Mouse (Mus musculus): Measurements from ENCODE around the gene H2al2a. TPM values are rescaled to one million over a fixed set of nuclear protein-coding genes. Genes with fewer than 3 reads are reported as not detected.
A peak's percentile ranks its signal among the peaks of the same experiment; 100 is the strongest.

The H2al2a gene
- polyA plus RNA-seq, 1 experiment from 2014 or later, result not detected

- WGBS, result 12% methylated on average over 26 of the region's 26 CpGs
Measured at GRCm38 (mm10) chr2:18031271-18031821, 34.6 kb upstream of the H2al2a start.

DNA sequence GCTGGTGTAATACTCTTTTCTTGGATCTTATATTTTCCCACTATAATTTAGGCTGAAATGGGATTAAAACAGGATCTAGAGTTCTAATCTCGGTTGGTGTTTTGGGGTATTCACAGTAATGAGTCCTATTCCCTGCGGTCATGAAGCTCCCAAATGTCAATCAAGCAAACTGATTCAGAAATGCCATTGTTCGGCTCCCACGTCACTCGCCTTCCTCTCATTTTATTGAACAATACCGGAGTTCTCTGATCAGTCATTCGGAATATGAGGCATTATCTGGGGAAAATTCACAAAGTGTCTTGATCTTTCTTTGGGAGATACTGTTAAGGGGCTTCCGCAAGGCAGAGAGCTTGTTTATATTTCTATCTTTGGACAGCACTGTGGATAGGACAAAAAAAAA, 33.8 kb upstream of the H2al2a start:
- peak overlapping the region; percentile 96; the same call in 1 of the 2 replicates for H3K4me2 ChIP-seq (replicated peaks; ENCODE audit: low read depth, low read length)
- WGBS, result 70% methylated on average over 8 of the region's 8 CpGs

More at GRCm38 (mm10) chr2:18031271-18031821, 34.6 kb upstream of the H2al2a start:
- H3K4me1 ChIP-seq (ENCODE audit: control insufficient read depth, insufficient read depth, low read length), result peaks cover 11% of the 10 kb centered on the region; the same call in 1 of the 2 replicates
- H3K9ac ChIP-seq (replicated peaks; ENCODE audit: low read depth, low read length), result peak overlapping the region; percentile 77
- H3K27ac ChIP-seq (ENCODE audit: low read length), result peak overlapping the region; percentile 33; the same call in 1 of the 2 replicates
- H3K27me3 ChIP-seq (ENCODE audit: control insufficient read depth, insufficient read depth, low read length), result no peaks in the 10 kb centered on the region
- ATAC-seq (ENCODE audit: insufficient number of reproducible peaks, insufficient read depth, low FRiP score, low read depth), result no peak
- H3K9me3 ChIP-seq (ENCODE audit: control insufficient read depth, low read depth, low read length), result no peaks in the 10 kb centered on the region
- peak overlapping the region; percentile 96 for H3K4me2 ChIP-seq (replicated peaks; ENCODE audit: low read depth, low read length)
- H3K4me3 ChIP-seq (ENCODE audit: low read depth, low read length), result peak overlapping the region; percentile 35
- H3K36me3 ChIP-seq (ENCODE audit: control insufficient read depth, insufficient read depth, low read length), result no peaks in the 10 kb centered on the region

GRCm38 (mm10) chr2:18029656-18030055, 32.9 kb upstream of the H2al2a start:
- no peaks in the 10 kb centered on the region for H3K36me3 ChIP-seq (ENCODE audit: control insufficient read depth, insufficient read depth, low read length)
- ATAC-seq (ENCODE audit: insufficient number of reproducible peaks, insufficient read depth, low FRiP score, low read depth), result no peak
- H3K27me3 ChIP-seq (ENCODE audit: control insufficient read depth, insufficient read depth, low read length), result no peaks in the 10 kb centered on the region
- no peak overlapping the region for H3K4me2 ChIP-seq (replicated peaks; ENCODE audit: low read depth, low read length)
- H3K9me3 ChIP-seq (ENCODE audit: control insufficient read depth, low read depth, low read length), result no peaks in the 10 kb centered on the region
- no peak overlapping the region for H3K27ac ChIP-seq (ENCODE audit: low read length)
- WGBS, result 84% methylated on average over 7 of the region's 7 CpGs
- H3K4me3 ChIP-seq (ENCODE audit: low read depth, low read length), result no peak overlapping the region
- peaks cover 11% of the 10 kb centered on the region; the same call in 1 of the 2 replicates for H3K4me1 ChIP-seq (ENCODE audit: control insufficient read depth, insufficient read depth, low read length)
- no peak overlapping the region for H3K9ac ChIP-seq (replicated peaks; ENCODE audit: low read depth, low read length)

More for the DNA sequence above, 33.8 kb upstream of the H2al2a start:
- Histone ChIP-seq H3K27me3 (ENCODE audit: control insufficient read depth, insufficient read depth, low read length) (no peaks in the 10 kb centered on the region), H3K9ac (replicated peaks; ENCODE audit: low read depth, low read length) (no peak overlapping the region), H3K27ac (ENCODE audit: low read length) (no peak overlapping the region), H3K4me3 (ENCODE audit: low read depth, low read length) (peak overlapping the region; percentile 35; the same call in 1 of the 2 replicates), H3K9me3 (ENCODE audit: control insufficient read depth, low read depth, low read length) (no peaks in the 10 kb centered on the region), H3K36me3 (ENCODE audit: control insufficient read depth, insufficient read depth, low read length) (no peaks in the 10 kb centered on the region), H3K4me1 (ENCODE audit: control insufficient read depth, insufficient read depth, low read length) (peaks cover 11% of the 10 kb centered on the region; the same call in 1 of the 2 replicates)
- no peak for ATAC-seq (ENCODE audit: insufficient number of reproducible peaks, insufficient read depth, low FRiP score, low read depth)

GRCm38 (mm10) chr2:18028140-18029021, 31.6 kb upstream of the H2al2a start:
- peak; percentile 75 for ATAC-seq (ENCODE audit: insufficient number of reproducible peaks, insufficient read depth, low FRiP score, low read depth)
- Histone ChIP-seq H3K4me2 (replicated peaks; ENCODE audit: low read depth, low read length) (peak overlapping the region; percentile 100), H3K27ac (ENCODE audit: low read length) (peak overlapping the region; percentile 99), H3K4me1 (ENCODE audit: control insufficient read depth, insufficient read depth, low read length) (peaks cover 11% of the 10 kb centered on the region; the same call in 1 of the 2 replicates), H3K9me3 (ENCODE audit: control insufficient read depth, low read depth, low read length) (no peaks in the 10 kb centered on the region), H3K36me3 (ENCODE audit: control insufficient read depth, insufficient read depth, low read length) (no peaks in the 10 kb centered on the region), H3K9ac (replicated peaks; ENCODE audit: low read depth, low read length) (peak overlapping the region; percentile 66), H3K27me3 (ENCODE audit: control insufficient read depth, insufficient read depth, low read length) (no peaks in the 10 kb centered on the region), H3K4me3 (ENCODE audit: low read depth, low read length) (peak overlapping the region; percentile 68)
- WGBS, result under 1% methylated on average over 61 of the region's 61 CpGs

GRCm38 (mm10) chr2:18027448-18028139, 30.8 kb upstream of the H2al2a start:
- Histone ChIP-seq H3K9me3 (ENCODE audit: control insufficient read depth, low read depth, low read length) (no peaks in the 10 kb centered on the region), H3K4me3 (ENCODE audit: low read depth, low read length) (peak overlapping the region; percentile 68), H3K27me3 (ENCODE audit: control insufficient read depth, insufficient read depth, low read length) (no peaks in the 10 kb centered on the region), H3K27ac (ENCODE audit: low read length) (peak overlapping the region; percentile 99), H3K36me3 (ENCODE audit: control insufficient read depth, insufficient read depth, low read length) (no peaks in the 10 kb centered on the region), H3K4me1 (ENCODE audit: control insufficient read depth, insufficient read depth, low read length) (peaks cover 11% of the 10 kb centered on the region; the same call in 1 of the 2 replicates), H3K4me2 (replicated peaks; ENCODE audit: low read depth, low read length) (peak overlapping the region; percentile 100), H3K9ac (replicated peaks; ENCODE audit: low read depth, low read length) (peak overlapping the region; percentile 66)
- under 1% methylated on average over 38 of the region's 44 CpGs for whole genome bisulfite sequencing
- peak; percentile 93 for ATAC-seq (ENCODE audit: insufficient number of reproducible peaks, insufficient read depth, low FRiP score, low read depth)

GRCm38 (mm10) chr2:18026116-18026947, 29.6 kb upstream of the H2al2a start:
- no peak for ATAC-seq (ENCODE audit: insufficient number of reproducible peaks, insufficient read depth, low FRiP score, low read depth)
- peak overlapping the region; percentile 100 for H3K4me2 ChIP-seq (replicated peaks; ENCODE audit: low read depth, low read length)
- peaks cover 4% of the 10 kb centered on the region; the same call in 1 of the 2 replicates for H3K4me1 ChIP-seq (ENCODE audit: control insufficient read depth, insufficient read depth, low read length)
- peak overlapping the region; percentile 34 for H3K9ac ChIP-seq (replicated peaks; ENCODE audit: low read depth, low read length)
- H3K4me3 ChIP-seq (ENCODE audit: low read depth, low read length), result peak overlapping the region; percentile 68
- no peaks in the 10 kb centered on the region for H3K36me3 ChIP-seq (ENCODE audit: control insufficient read depth, insufficient read depth, low read length)
- under 1% methylated on average over 44 of the region's 44 CpGs for WGBS
- no peaks in the 10 kb centered on the region for H3K27me3 ChIP-seq (ENCODE audit: control insufficient read depth, insufficient read depth, low read length)
- H3K9me3 ChIP-seq (ENCODE audit: control insufficient read depth, low read depth, low read length), result no peaks in the 10 kb centered on the region
- H3K27ac ChIP-seq (ENCODE audit: low read length), result peak overlapping the region; percentile 29; the same call in 1 of the 2 replicates

DNA sequence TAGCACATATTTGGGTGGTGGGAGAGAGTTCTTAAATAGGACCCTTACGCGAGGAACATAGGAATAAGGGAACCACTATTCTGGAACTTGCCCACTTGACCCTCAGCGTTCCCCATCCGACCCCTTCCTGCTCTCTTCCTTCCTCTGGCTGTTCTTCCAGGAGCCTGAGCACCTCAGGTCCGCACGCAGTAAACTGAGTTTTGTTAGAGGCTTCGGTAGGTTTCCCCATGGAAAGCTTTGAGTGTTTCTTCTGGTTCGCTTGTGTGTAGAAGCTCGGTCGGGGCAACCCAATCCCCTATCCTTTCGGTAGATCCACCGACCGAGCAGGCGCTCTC, 29.0 kb upstream of the H2al2a start:
- peak overlapping the region; percentile 34 for H3K9ac ChIP-seq (replicated peaks; ENCODE audit: low read depth, low read length)
- no peaks in the 10 kb centered on the region; the same call in 1 of the 2 replicates for H3K4me1 ChIP-seq (ENCODE audit: control insufficient read depth, insufficient read depth, low read length)
- H3K36me3 ChIP-seq (ENCODE audit: control insufficient read depth, insufficient read depth, low read length), result no peaks in the 10 kb centered on the region
- WGBS, result 3% methylated on average over 14 of the region's 14 CpGs
- H3K27ac ChIP-seq (ENCODE audit: low read length), result no peak overlapping the region; the same call in 1 of the 2 replicates
- H3K4me3 ChIP-seq (ENCODE audit: low read depth, low read length), result peak overlapping the region; percentile 68
- no peaks in the 10 kb centered on the region for H3K27me3 ChIP-seq (ENCODE audit: control insufficient read depth, insufficient read depth, low read length)
- ATAC-seq (ENCODE audit: insufficient number of reproducible peaks, insufficient read depth, low FRiP score, low read depth), result no peak
- H3K4me2 ChIP-seq (replicated peaks; ENCODE audit: low read depth, low read length), result peak overlapping the region; percentile 100
- no peaks in the 10 kb centered on the region for H3K9me3 ChIP-seq (ENCODE audit: control insufficient read depth, low read depth, low read length)
